Mouse (Mus musculus): Measurements from ENCODE around the gene Fto. TPM values are rescaled to one million over a fixed set of nuclear protein-coding genes. Genes with fewer than 3 reads are reported as not detected.
A peak's percentile ranks its signal among the peaks of the same experiment; 100 is the strongest.

Gene Fto
- polyA plus RNA-seq, 1 experiment from 2014 or later = 114 TPM

- Histone ChIP-seq H3K4me3 (no peak overlapping the region), H3K27me3 (no peaks in the 10 kb centered on the region; the same call in 1 of the 2 replicates), H3K9ac (replicated peaks) (no peak overlapping the region), H3K27ac (replicated peaks) (no peak overlapping the region), H3K36me3 (no peaks in the 10 kb centered on the region), H3K4me1 (peaks cover 17% of the 10 kb centered on the region), H3K4me2 (replicated peaks) (no peak overlapping the region), H3K9me3 (no peaks in the 10 kb centered on the region)
- no peak for ATAC-seq (replicated peaks)
- 86% methylated on average over 4 of the region's 4 CpGs for WGBS
These were observed 198.6 kb downstream of the Fto start for GRCm38 (mm10) chr8:91511943-91512342.

- Histone ChIP-seq H3K27ac (replicated peaks) (no peak overlapping the region), H3K9ac (replicated peaks) (no peak overlapping the region), H3K9me3 (no peaks in the 10 kb centered on the region), H3K4me2 (replicated peaks) (no peak overlapping the region), H3K4me1 (peaks cover 17% of the 10 kb centered on the region), H3K36me3 (no peaks in the 10 kb centered on the region), H3K27me3 (no peaks in the 10 kb centered on the region), H3K4me3 (no peak overlapping the region)
- ATAC-seq (replicated peaks) = 0 out of 2 replicates have a peak, but pooled peaks have one; percentile 26
- 14% methylated on average over 16 of the region's 16 CpGs for WGBS
These were observed 201.6 kb downstream of the Fto start for GRCm38 (mm10) chr8:91514752-91515478.

DNA sequence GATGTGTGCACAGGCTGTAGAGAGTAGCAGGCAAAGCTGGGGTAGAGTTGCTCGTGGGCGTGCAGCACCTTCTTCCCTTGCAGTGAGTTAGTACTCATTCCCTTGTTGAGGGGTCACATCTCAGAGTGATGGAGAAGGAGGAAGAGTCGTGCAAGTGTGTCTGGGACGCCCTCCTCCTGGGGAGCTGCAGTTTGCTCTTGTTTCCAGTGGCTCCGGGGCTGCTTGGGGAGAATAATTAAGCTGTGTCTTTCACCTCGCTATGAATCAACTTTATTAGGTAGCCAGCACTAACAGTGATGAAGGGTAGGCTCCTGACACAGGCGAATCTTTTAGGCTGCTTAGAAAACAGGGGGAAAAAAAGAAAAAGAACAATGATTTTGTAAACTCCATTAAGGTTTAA lies 203.1 kb downstream of the Fto start:
- peaks cover 17% of the 10 kb centered on the region for H3K4me1 ChIP-seq
- no peak overlapping the region for H3K9ac ChIP-seq (replicated peaks)
- H3K27me3 ChIP-seq = no peaks in the 10 kb centered on the region
- H3K27ac ChIP-seq (replicated peaks) = no peak overlapping the region
- 27% methylated on average over 7 of the region's 7 CpGs for WGBS
- H3K9me3 ChIP-seq = no peaks in the 10 kb centered on the region
- H3K36me3 ChIP-seq = no peaks in the 10 kb centered on the region
- no peak overlapping the region for H3K4me2 ChIP-seq (replicated peaks)
- no peak for ATAC-seq (replicated peaks)
- H3K4me3 ChIP-seq = no peak overlapping the region

- H3K27ac ChIP-seq (replicated peaks) = no peak overlapping the region
- H3K36me3 ChIP-seq = no peaks in the 10 kb centered on the region
- no peak for ATAC-seq (replicated peaks)
- no peak overlapping the region for H3K4me2 ChIP-seq (replicated peaks)
- no peak overlapping the region for H3K9ac ChIP-seq (replicated peaks)
- H3K4me3 ChIP-seq = no peak overlapping the region
- WGBS = 71% methylated on average over 6 of the region's 6 CpGs
- no peaks in the 10 kb centered on the region for H3K9me3 ChIP-seq
- H3K4me1 ChIP-seq = peaks cover 17% of the 10 kb centered on the region
- H3K27me3 ChIP-seq = peaks cover 3% of the 10 kb centered on the region; the same call in 1 of the 2 replicates
These were observed 204.8 kb downstream of the Fto start for GRCm38 (mm10) chr8:91518085-91518484.

- H3K36me3 ChIP-seq = no peaks in the 10 kb centered on the region
- no peak overlapping the region for H3K27ac ChIP-seq (replicated peaks)
- no peaks in the 10 kb centered on the region for H3K9me3 ChIP-seq
- 83% methylated on average over 12 of the region's 12 CpGs for WGBS
- H3K4me3 ChIP-seq = no peak overlapping the region
- peaks cover 13% of the 10 kb centered on the region; the same call in 1 of the 2 replicates for H3K27me3 ChIP-seq
- peaks cover 13% of the 10 kb centered on the region for H3K4me1 ChIP-seq
- no peak overlapping the region for H3K4me2 ChIP-seq (replicated peaks)
- ATAC-seq (replicated peaks) = no peak
- no peak overlapping the region for H3K9ac ChIP-seq (replicated peaks)
These were observed 208.9 kb downstream of the Fto start for GRCm38 (mm10) chr8:91522201-91522600.

GRCm38 (mm10) chr8:91524056-91524864 lies 210.9 kb downstream of the Fto start:
- no peak for ATAC-seq (replicated peaks)
- WGBS = 46% methylated on average over 16 of the region's 16 CpGs
- H3K4me1 ChIP-seq = peaks cover 13% of the 10 kb centered on the region
- no peaks in the 10 kb centered on the region for H3K9me3 ChIP-seq
- no peaks in the 10 kb centered on the region for H3K36me3 ChIP-seq
- H3K27me3 ChIP-seq = peaks cover 13% of the 10 kb centered on the region; the same call in 1 of the 2 replicates
- no peak overlapping the region for H3K4me2 ChIP-seq (replicated peaks)
- H3K9ac ChIP-seq (replicated peaks) = no peak overlapping the region
- H3K27ac ChIP-seq (replicated peaks) = no peak overlapping the region
- no peak overlapping the region for H3K4me3 ChIP-seq

DNA sequence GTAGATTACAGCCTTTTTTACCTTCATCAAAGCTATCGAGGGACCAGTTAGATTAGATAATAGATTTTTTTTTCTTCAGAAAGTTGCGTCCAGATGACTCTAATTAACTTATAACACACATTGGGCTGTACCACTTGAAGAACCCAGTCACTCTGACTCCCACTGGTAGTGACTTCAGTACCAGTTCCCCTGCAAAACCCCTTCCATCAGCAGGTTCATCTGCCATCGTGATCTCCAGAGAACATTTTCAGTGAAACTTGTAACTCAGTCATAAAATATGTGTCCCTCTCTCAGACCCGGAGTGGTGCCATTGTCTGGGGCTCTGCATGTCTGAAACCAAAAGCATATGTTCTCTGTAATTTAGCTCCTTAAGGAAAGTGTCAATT lies 211.5 kb downstream of the Fto start:
- H3K27ac ChIP-seq (replicated peaks) = no peak overlapping the region
- H3K4me2 ChIP-seq (replicated peaks) = no peak overlapping the region
- no peak overlapping the region for H3K4me3 ChIP-seq
- peaks cover 13% of the 10 kb centered on the region for H3K4me1 ChIP-seq
- H3K27me3 ChIP-seq = peaks cover 13% of the 10 kb centered on the region; the same call in 1 of the 2 replicates
- no peak overlapping the region for H3K9ac ChIP-seq (replicated peaks)
- no peak for ATAC-seq (replicated peaks)
- no peaks in the 10 kb centered on the region for H3K9me3 ChIP-seq
- WGBS = 14% methylated on average over 4 of the region's 4 CpGs
- no peaks in the 10 kb centered on the region for H3K36me3 ChIP-seq

DNA sequence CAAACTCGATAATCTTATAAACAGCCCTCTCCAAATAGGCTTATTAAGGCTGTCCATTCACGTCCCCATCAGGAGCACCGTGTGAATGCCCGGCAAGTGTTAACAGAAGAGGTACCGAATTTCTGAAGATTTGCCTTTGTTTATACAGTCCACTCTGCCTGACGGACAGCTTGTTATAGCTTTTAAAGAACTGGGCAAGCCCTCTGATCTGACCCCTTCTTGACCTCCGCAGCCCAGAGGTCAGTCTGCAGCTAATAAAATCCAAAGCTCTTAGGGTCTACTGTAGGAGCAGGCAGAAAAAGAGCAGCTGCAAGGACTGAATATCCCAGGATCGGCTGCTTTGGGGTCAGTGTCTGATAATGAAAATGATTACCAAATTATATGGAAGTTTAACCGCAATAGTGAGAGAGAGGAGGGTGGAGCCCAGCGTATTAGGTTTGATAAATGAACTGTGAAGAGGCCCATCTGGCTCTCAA lies 212.1 kb downstream of the Fto start:
- Histone ChIP-seq H3K4me1 (peaks cover 13% of the 10 kb centered on the region), H3K4me3 (no peak overlapping the region), H3K9me3 (no peaks in the 10 kb centered on the region), H3K27me3 (peaks cover 13% of the 10 kb centered on the region; the same call in 1 of the 2 replicates), H3K36me3 (no peaks in the 10 kb centered on the region), H3K27ac (replicated peaks) (no peak overlapping the region), H3K4me2 (replicated peaks) (no peak overlapping the region), H3K9ac (replicated peaks) (no peak overlapping the region)
- no peak for ATAC-seq (replicated peaks)
- WGBS = 8% methylated on average over 10 of the region's 10 CpGs

DNA sequence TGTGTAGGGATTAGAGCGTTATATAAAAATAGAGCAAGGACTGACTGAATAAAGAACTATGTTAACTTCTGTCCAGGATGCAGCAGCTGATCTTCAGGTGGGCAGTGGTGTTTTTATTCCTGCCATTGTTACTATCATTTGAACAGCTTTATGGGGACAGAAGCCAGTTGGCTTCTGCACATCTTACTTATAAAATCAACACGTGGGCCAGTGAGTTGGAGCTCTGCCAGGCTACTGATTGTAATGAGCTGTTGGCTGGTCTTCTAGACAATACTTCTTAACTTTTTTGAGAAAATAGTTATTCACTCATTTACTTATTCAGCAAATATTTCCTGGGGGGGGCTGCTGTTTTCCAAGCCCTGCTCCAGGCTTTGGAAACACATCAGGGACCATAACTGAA lies 215.6 kb downstream of the Fto start:
- WGBS = 58% methylated on average over 2 of the region's 2 CpGs
- no peak overlapping the region for H3K9ac ChIP-seq (replicated peaks)
- no peak overlapping the region for H3K4me2 ChIP-seq (replicated peaks)
- no peak overlapping the region for H3K4me3 ChIP-seq
- H3K9me3 ChIP-seq = no peaks in the 10 kb centered on the region
- no peaks in the 10 kb centered on the region for H3K36me3 ChIP-seq
- no peak for ATAC-seq (replicated peaks)
- peaks cover 13% of the 10 kb centered on the region; the same call in 1 of the 2 replicates for H3K27me3 ChIP-seq
- H3K27ac ChIP-seq (replicated peaks) = no peak overlapping the region
- H3K4me1 ChIP-seq = peaks cover 27% of the 10 kb centered on the region

DNA sequence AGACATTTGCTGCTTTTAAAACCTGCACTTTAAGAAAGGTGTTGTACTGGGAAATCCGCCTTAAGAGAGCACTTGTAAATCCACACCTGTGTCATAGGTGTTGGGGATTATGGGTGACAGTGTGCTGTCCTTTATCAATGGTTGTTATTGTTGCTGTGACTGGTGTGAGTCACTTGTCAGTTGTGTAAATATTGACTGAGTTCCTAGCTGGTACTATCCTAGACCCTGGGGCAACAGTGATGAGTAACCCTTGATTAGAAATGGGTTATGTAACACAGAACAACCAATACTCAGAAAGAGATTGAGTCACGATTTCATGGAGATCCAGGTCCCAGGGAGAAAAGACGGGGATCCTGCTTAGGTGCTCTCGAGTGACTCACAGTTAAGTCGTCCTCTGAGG lies 216.4 kb downstream of the Fto start:
- Histone ChIP-seq H3K4me2 (replicated peaks) (no peak overlapping the region), H3K4me3 (no peak overlapping the region), H3K4me1 (peaks cover 29% of the 10 kb centered on the region), H3K27ac (replicated peaks) (no peak overlapping the region), H3K27me3 (peaks cover 7% of the 10 kb centered on the region; the same call in 1 of the 2 replicates), H3K36me3 (no peaks in the 10 kb centered on the region), H3K9ac (replicated peaks) (no peak overlapping the region), H3K9me3 (no peaks in the 10 kb centered on the region)
- WGBS = 91% methylated on average over 5 of the region's 5 CpGs
- ATAC-seq (replicated peaks) = no peak

DNA sequence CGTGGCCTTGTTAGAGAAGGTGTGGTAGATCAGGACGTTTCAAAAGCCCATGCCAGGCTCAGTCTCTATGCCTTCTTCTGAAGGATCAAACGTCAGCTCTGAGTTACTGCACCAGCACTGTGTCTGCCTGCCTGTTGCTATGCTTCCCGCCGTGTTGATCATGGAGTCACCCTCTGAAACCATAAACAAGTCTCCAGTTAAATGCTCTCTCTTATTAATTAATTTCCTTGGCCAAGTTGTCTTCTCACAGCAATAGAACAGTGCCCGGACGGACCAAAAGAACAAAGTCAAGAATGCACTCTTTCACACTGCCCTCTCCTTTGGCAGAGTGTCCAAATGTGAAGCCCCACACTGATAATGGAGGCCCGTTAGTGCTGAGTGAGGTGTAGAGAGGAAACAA lies 217.3 kb downstream of the Fto start:
- no peak for ATAC-seq (replicated peaks)
- H3K27me3 ChIP-seq = peaks cover 7% of the 10 kb centered on the region; the same call in 1 of the 2 replicates
- no peak overlapping the region for H3K27ac ChIP-seq (replicated peaks)
- 77% methylated on average over 8 of the region's 8 CpGs for WGBS
- peaks cover 20% of the 10 kb centered on the region for H3K4me1 ChIP-seq
- H3K4me2 ChIP-seq (replicated peaks) = no peak overlapping the region
- H3K9me3 ChIP-seq = no peaks in the 10 kb centered on the region
- H3K4me3 ChIP-seq = no peak overlapping the region
- H3K9ac ChIP-seq (replicated peaks) = no peak overlapping the region
- no peaks in the 10 kb centered on the region for H3K36me3 ChIP-seq

DNA sequence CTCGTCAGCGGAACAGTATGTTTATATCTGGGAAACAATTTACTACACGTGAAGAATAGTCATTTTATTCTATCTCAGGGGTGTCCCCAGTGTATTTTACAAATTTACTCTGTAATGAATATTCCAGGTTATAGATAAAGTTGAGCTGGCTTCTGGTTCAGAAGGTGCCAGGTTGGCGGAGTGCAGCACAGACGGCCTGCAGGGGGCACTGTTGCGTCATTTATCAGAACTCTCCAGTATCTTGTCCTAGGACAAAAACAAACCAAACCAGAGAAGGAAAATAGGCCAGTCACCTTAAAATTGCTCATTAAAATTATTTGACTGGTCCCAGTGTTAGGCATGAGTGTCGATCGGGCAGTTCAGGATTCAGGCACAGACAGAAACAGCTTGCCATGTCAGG lies 218.6 kb downstream of the Fto start:
- WGBS = 32% methylated on average over 8 of the region's 8 CpGs
- H3K9ac ChIP-seq (replicated peaks) = no peak overlapping the region
- peaks cover 17% of the 10 kb centered on the region for H3K4me1 ChIP-seq
- ATAC-seq (replicated peaks) = peak; percentile 34; the same call in 1 of the 2 replicates
- H3K27me3 ChIP-seq = peaks cover 5% of the 10 kb centered on the region; the same call in 1 of the 2 replicates
- H3K9me3 ChIP-seq = no peaks in the 10 kb centered on the region
- H3K4me2 ChIP-seq (replicated peaks) = no peak overlapping the region
- H3K4me3 ChIP-seq = no peak overlapping the region
- no peaks in the 10 kb centered on the region for H3K36me3 ChIP-seq
- no peak overlapping the region for H3K27ac ChIP-seq (replicated peaks)

Measured in forebrain, embryonic 15.5 days (tissue).